Mouse (Mus musculus) erythroblast, embryonic 14.5 days (primary cell): ENCODE data around the gene Asf1b.

ENCODE experiments used
- GATA1 ChIP-seq: IDR thresholded peaks from 2 replicates; pipeline ENCODE4 v1.6.1; 2012; ENCODE audit warnings: low read length, inconsistent platforms, mixed read lengths
- TAL1 ChIP-seq: IDR thresholded peaks from 3 replicates; pipeline ENCODE4 v1.6.1; 2012; ENCODE audit warnings: low read length, inconsistent platforms, mixed read lengths

DNA sequence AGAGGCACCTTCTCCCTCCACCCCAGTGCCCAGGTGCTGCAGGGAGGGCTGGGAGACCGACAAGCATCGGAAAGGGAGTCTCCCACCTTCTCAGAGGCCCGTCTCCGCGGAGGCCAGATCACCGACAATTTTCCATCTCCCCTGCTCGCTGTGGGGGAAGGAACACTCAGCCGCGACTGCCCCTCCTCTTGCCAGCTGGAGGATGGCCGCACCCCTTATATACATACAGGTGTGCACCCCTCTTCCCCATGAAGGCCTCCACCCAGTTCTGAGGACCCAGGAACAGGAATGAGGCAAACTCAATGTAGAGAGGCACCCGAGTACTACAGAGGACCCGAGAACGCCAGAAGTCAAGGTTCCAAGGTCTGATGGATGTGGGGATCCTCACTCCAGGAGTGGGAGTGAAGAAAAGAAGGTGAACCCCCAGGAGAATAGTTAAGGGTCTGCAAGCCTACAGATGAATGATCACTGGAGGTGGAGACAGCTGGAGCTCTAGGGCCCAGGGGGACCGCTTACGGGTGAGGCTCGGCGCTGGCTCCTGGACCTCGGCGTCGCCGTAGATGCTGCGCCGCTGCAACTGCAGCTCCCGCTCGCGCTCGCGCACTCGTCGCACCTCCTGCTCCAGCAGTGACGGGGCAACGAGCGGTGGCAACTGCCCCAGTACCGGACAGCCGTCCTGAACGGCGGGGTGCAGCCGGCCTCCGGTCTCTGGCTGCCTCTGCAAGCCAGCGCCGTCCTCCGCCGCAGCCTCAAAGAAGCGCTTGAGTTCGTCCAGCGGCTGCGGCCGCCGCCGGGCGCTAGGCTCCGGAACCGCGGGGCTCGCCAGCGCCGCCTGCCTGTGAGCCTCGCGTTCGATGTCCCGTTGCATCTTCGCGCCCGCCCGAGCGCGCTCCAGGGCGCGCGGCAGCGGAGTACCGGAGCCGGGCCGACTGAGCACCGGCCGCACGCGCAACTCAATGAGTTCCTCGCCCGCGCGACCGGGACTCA is 55.6 kb downstream of the Asf1b start:
- TF ChIP-seq TAL1 (no peak), GATA1 (no peak)
